Mouse (Mus musculus) layer of hippocampus, adult 9-11 months (tissue): Measurements from ENCODE around the gene Lrrc55.

Experiments used
- DNase-seq: peaks from one replicate; pipeline ENCODE4 v3.0.0; 2022

Lrrc55 gene

DNA sequence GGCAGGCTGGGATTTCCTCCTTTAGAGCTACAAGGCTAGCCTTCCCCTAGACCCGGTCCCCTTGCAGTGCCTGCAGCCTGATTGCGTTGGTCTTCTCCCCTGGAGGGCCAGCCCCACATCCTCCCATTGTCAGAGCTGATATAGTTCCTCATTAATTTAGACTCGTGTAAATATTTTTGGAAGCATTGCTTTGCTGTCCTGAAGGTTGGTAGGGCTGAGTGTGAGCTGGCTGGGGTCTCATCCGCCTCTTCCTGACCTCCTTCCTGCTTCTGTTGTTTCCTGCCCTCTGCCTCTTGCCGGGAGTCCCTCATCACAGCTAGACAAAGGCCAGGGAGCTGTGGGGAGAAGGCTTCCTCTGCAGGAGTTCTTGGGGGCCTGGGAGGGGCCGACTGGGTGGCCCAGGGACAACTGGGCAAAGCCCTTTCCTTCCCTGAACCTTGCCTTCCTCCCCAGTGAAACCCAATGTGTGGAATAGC lies 67.5 kb downstream of the Lrrc55 start:
- no peak for DNase-seq

DNA sequence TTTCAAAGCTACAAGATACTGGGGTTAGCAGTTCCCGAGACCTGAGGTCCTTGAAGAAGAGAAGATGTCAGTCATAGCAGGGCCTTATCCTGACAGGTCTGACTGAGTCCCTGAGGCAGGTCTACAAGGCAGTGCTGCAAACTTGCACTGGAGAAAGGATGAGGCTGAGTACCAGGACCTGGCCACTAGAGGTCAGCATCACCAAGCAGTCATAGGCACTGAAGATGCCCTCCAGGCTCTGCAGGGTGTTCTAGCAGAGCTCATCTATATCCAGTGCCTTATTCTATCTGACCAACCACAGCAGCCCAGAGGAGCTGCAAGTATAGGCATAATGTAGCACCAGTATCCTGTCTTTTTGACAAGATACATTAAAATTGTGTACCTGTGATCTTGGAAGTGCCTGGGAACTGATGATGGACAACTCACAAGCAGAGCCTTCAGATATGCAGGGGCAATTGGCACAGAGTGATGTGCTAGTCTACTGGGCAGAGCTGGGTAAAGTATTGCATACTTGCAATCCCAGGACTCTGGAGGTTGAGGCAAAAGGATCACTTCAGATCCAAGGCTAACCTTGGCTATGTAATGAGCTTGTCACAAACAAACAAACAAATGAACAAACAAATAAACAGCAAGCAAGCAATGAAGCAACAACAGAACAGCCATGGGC lies 73.0 kb downstream of the Lrrc55 start:
- DNase-seq: peak; percentile 75

GRCm38 (mm10) chr2:85123187-85123868 lies 73.7 kb downstream of the Lrrc55 start:
- peak; percentile 32 for DNase-seq
